Mouse (Mus musculus) forebrain, postnatal 0 days (tissue): ENCODE measurements at regions not wholly inside any gene's neighbourhood (a gene's known extent, or its start where the extent isn't known, plus 50 kb on each side); places are given as distances from the start of the nearest gene placed in this dataset.
A peak's percentile ranks its signal among the peaks of the same experiment; 100 is the strongest.

Experiments used
- ATAC-seq: fragments of 200-750 bp; cut with Nextera tagmentation; 2 replicates; pipeline ENCODE4 v1.8.0; 2017; ENCODE audit warnings: mild to moderate bottlenecking, moderate library complexity
- DNase-seq: peaks from one replicate; pipeline ENCODE4 v3.0.0-alpha.2; 2015
- H3K27ac ChIP-seq: fragments of 300-500 bp; sonication (generic); 2 replicates; pipeline ENCODE4 v1.5.1; 2014; ENCODE audit warnings: low read depth, mild to moderate bottlenecking, antibody characterized with exemption, low read length, moderate library complexity, mixed read lengths
- H3K27me3 ChIP-seq: fragments of 300-500 bp; sonication (generic); 2 replicates; pipeline ENCODE4 v1.6.1; 2014; ENCODE audit warnings: mild to moderate bottlenecking, low read length, mixed read lengths; ENCODE audit not compliant: insufficient read depth
- H3K36me3 ChIP-seq: fragments of 300-500 bp; sonication (generic); 2 replicates; pipeline ENCODE4 v1.6.1; 2014; ENCODE audit warnings: mild to moderate bottlenecking, moderate library complexity; ENCODE audit not compliant: insufficient read depth
- H3K4me1 ChIP-seq: fragments of 300-500 bp; sonication (generic); 2 replicates; pipeline ENCODE4 v1.6.1; 2014; ENCODE audit warnings: antibody characterized with exemption; ENCODE audit not compliant: insufficient read depth
- H3K4me2 ChIP-seq: fragments of 300-500 bp; sonication (generic); 2 replicates; pipeline ENCODE4 v1.6.1; 2014; ENCODE audit warnings: low read depth, mild to moderate bottlenecking, moderate library complexity
- H3K4me3 ChIP-seq: fragments of 300-500 bp; sonication (generic); 2 replicates; pipeline ENCODE4 v1.5.1; 2014; ENCODE audit warnings: low read depth, low read length, mixed read lengths
- H3K9ac ChIP-seq: fragments of 300-500 bp; sonication (generic); 2 replicates; pipeline ENCODE4 v1.6.1; 2014; ENCODE audit warnings: mild to moderate bottlenecking
- H3K9me3 ChIP-seq: fragments of 300-500 bp; sonication (generic); 2 replicates; pipeline ENCODE4 v1.6.1; 2016; ENCODE audit warnings: low read length
- CTCF ChIP-seq: sonication (generic); IDR thresholded peaks from 2 replicates; pipeline ENCODE4 v1.5.1; 2016; ENCODE audit warnings: antibody characterized with exemption, control low read depth, low read depth
- WGBS: fragments of 180-500 bp; shearing (Covaris S2); extraction: QIAGEN DNeasy Blood & Tissue Kit; methylation state at CpG from one replicate; pipeline ENCODE4 v1.1.7; 2014; 5-methylcytosine and 5-hydroxymethylcytosine counted together

DNA sequence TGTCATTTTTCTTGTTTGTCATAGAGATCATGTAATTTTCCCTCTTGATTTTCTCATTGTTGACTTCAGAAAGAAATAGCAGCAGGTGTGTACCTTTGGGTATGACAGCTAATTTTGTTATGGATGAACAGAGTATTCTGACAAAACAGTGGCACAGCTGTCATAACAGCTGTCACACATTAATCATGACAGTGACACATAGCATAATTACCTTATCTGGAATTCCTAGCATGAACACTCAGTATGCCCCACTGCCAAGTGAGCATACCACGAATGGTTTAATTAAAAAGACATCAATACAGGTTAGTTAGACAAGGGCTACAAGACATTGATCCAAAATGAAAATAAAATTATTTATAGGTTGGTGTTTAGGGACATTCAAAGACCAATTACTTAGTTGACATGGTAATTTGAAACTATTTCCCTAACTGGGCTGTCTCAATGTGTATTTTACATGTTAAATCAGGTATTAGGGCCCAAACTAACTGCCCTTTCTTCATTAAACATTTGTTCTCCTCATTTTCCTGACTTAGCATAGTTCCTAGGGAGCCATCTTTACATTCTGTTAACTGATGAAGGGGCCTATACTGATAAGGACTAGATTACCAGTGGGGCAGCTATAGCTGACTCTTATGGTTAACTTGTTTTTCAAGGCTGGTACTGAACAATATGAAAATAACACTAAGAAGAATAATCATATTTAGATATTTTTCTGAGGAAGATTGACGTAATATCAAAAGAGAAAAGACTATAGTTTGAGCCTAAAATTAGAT, 52.2 kb downstream of the Aldoart1 start:
- no peaks in the 10 kb centered on the region for H3K9me3 ChIP-seq
- DNase-seq, result peak; percentile 7
- no peaks in the 10 kb centered on the region for H3K27me3 ChIP-seq
- H3K4me3 ChIP-seq, result no peak overlapping the region
- H3K4me1 ChIP-seq, result no peaks in the 10 kb centered on the region
- no peak overlapping the region for H3K9ac ChIP-seq
- peak; percentile 47; the same call in 1 of the 2 replicates for ATAC-seq
- H3K36me3 ChIP-seq, result no peaks in the 10 kb centered on the region
- TF ChIP-seq CTCF, result no peak
- no peak overlapping the region for H3K4me2 ChIP-seq
- 60% methylated on average over 2 of the region's 2 CpGs for WGBS
- H3K27ac ChIP-seq, result no peak overlapping the region

DNA sequence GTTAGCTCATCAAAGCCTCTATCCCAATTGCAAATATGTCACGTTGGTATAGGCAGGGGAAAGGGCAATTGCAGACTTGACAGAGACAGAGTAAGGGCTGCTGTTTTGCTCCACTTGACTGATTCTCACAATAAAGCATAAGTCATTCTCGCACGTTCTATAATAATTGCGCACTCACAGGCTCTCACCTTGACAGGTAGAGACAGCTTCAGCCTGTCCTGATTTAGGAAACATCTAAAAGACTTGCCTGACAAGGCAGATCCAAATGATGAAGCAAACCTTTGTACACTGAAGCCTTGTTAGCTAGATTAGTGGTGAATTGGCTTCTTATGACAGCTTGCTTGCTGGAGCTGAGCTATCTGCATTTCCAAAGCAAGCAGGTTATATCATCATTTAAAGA, 52.9 kb downstream of the Aldoart1 start:
- no peaks in the 10 kb centered on the region for H3K36me3 ChIP-seq
- WGBS, result 65% methylated on average over 4 of the region's 4 CpGs
- no peak for TF ChIP-seq CTCF
- H3K27me3 ChIP-seq, result no peaks in the 10 kb centered on the region
- H3K4me3 ChIP-seq, result no peak overlapping the region
- no peak overlapping the region for H3K4me2 ChIP-seq
- DNase-seq (peak; percentile 1), ATAC-seq (0 out of 2 replicates have a peak, but pooled peaks have one; percentile 6)
- no peak overlapping the region for H3K27ac ChIP-seq
- no peaks in the 10 kb centered on the region for H3K9me3 ChIP-seq
- no peaks in the 10 kb centered on the region for H3K4me1 ChIP-seq
- H3K9ac ChIP-seq, result no peak overlapping the region

DNA sequence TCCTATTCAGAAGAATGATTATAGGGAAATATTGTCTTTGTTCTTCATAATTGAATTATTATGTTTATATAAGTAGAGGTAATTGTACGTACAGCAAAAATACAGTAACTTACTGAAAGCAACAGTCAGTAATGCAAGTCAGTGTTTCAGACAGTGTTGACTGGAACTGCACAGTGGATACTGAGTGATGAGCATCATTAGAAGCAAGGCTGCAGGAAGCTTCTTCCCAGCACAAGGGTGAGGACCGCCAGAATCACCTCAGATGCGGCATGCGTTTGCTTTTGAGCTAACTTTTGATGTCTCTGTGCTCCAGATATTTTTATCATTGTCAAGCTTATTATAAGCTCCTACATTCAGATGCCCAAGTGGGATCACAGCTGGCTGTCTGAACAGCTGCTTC, 63.6 kb downstream of the Aldoart1 start:
- DNase-seq (no peak), ATAC-seq (no peak)
- no peak overlapping the region for H3K27ac ChIP-seq
- no peaks in the 10 kb centered on the region for H3K4me1 ChIP-seq
- H3K4me2 ChIP-seq, result no peak overlapping the region
- no peak overlapping the region for H3K4me3 ChIP-seq
- H3K36me3 ChIP-seq, result no peaks in the 10 kb centered on the region
- H3K27me3 ChIP-seq, result no peaks in the 10 kb centered on the region
- H3K9ac ChIP-seq, result no peak overlapping the region
- no peak for TF ChIP-seq CTCF
- 84% methylated on average over 4 of the region's 4 CpGs for WGBS
- no peaks in the 10 kb centered on the region for H3K9me3 ChIP-seq

DNA sequence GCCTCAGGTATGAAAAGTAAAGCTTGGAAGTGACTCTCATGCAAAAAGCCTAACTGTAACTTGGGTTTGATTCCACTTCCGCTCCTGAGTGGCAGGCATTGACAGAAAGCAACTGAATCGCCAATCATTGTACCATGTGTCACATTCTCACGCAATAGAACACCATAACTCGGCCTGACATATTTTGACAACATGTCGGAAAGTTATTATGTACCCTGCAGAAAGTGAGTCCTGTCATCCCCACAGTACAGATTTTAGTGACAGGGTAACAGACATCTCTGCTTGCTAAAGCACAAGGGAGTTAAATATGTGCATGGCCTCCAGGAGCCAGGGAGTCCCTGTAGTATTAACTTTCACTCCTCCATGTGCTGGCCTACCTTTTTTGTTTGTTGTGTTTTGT, 85.5 kb downstream of the Aldoart1 start:
- DNase-seq (peak; percentile 49), ATAC-seq (peak; percentile 91)
- H3K4me2 ChIP-seq, result no peak overlapping the region
- TF ChIP-seq CTCF, result no peak
- WGBS, result 45% methylated on average over 5 of the region's 5 CpGs
- no peak overlapping the region for H3K4me3 ChIP-seq
- H3K4me1 ChIP-seq, result no peaks in the 10 kb centered on the region
- no peaks in the 10 kb centered on the region for H3K27me3 ChIP-seq
- H3K36me3 ChIP-seq, result no peaks in the 10 kb centered on the region
- no peak overlapping the region for H3K27ac ChIP-seq
- no peak overlapping the region for H3K9ac ChIP-seq
- H3K9me3 ChIP-seq, result no peaks in the 10 kb centered on the region

DNA sequence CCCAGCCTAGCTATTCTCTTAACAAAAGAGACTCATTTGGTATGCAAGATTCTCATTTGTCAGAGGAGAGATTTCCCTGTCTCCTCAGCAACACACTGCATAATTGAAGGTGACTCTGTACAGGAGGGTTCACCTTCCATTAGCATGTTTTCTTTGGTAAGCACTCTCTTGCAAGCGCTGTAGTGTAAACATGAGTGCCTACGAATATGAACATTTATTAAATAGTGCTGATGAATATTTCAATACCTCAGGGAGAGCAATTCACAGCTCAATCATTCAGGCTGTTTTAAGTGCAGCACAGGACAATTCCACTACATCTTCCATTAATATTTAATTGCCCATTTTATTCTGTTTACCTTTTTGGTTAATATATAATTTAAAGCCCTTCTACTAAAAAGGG, 86.0 kb downstream of the Aldoart1 start:
- TF ChIP-seq CTCF, result no peak
- ATAC-seq, result peak; percentile 73

More for the DNA sequence above, 86.0 kb downstream of the Aldoart1 start:
- H3K9me3 ChIP-seq, result no peaks in the 10 kb centered on the region
- H3K36me3 ChIP-seq, result no peaks in the 10 kb centered on the region
- no peak overlapping the region for H3K4me2 ChIP-seq
- H3K27ac ChIP-seq, result no peak overlapping the region
- no peak overlapping the region for H3K9ac ChIP-seq
- H3K27me3 ChIP-seq, result no peaks in the 10 kb centered on the region
- H3K4me1 ChIP-seq, result no peaks in the 10 kb centered on the region
- WGBS, result 26% methylated on average over 2 of the region's 2 CpGs
- DNase-seq, result peak; percentile 11
- no peak overlapping the region for H3K4me3 ChIP-seq
